Mouse (Mus musculus): ENCODE results near the gene Pptc7.

Gene Pptc7

DNA sequence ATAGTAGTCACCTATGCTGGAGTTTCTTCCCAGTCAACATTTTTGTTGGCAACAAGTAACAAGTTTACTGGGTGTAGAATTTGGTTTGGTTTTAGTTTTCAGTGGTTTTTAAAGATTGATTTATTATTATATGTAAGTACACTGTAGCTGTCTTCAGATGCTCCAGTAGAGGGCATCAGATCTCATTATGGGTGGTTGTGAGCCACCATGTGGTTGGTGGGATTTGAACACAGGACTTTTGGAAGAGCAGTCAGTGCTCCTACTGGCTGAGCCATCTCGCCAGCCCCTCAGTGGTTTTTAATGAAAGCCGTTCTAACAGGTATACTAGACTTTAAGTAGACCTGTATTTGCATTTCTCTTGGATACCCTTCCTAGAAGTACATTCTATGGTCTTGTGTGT lies 18.2 kb upstream of the Pptc7 start:
- in situ Hi-C loops (cut with MboI, MseI): loop anchor here (5.0 to 10.0 kb wide), 2 partner anchors 76 to 79 kb away; no protein-coding TSS in a partner anchor

GRCm38 (mm10) chr5:122267136-122267535 lies 17.0 kb upstream of the Pptc7 start:
- in situ Hi-C loops (cut with MboI, MseI): loop anchor here (5.0 to 10.0 kb wide), 2 partner anchors 75 to 78 kb away; no protein-coding TSS in a partner anchor

DNA sequence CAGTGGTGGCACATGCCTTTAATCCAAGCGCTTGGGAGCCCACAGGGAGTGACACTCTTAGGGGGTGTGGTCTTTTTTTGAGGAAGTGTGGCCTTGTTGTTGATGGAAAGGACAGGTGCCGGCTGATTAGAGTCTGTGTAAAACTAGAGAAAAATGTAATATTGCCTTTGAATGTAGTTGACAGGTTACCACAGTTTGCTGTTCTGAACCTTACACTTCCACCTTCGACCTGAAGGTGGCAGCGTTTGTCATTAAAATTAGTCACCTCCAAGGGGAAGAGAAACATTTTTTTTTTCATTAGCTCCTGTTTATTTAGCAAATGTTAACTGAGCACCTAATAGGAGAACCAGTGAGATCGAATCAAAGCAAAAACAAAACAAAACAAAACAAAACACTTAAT lies 16.3 kb upstream of the Pptc7 start:
- in situ Hi-C loops (cut with MboI, MseI): loop anchor here (5.0 to 10.0 kb wide), 2 partner anchors 74 to 77 kb away; no protein-coding TSS in a partner anchor

DNA sequence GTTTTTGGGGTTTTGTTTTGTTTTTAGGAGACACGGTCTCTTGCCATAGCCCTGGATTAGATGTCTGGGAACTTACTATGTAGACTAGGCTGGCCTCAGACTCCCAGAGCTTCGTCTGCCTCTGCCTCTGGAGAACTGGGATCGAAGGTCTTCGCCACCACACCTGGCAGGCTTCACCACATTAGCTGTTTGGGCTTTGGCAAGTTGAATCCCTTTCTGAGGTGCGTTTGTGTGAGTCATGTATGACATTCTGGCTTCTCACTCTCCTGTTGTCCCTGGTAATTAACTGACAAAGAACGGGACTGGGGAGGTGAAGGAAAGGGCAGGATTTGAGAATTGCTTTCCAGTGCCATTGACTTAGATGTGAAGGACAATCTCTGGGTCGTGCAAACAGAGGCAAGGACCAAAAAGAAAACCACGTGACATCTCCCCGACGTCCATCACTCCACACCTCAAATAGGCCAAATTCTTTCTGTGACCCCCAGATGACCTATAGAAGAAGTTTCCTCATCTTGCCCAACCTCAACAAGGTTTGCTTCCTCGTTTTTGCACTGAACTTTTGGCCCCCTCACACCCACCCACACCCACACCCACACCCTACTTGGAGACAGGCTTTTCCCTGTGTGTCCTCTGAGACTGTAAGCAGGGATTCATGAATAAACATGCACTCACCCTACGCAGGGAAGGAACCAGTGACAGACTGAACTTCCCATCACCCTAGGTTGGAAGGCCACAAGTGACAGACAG lies 15.1 kb upstream of the Pptc7 start:
- in situ Hi-C loops (cut with MboI, MseI): loop anchor here (5.0 to 10.0 kb wide), 2 partner anchors 73 to 76 kb away; no protein-coding TSS in a partner anchor

- in situ Hi-C loops (cut with MboI, MseI): loop anchor here in 1 of 2 experiments (5.0 kb wide), 1 partner anchor 44 kb away; no protein-coding TSS in a partner anchor
These were observed 11.3 kb upstream of the Pptc7 start for GRCm38 (mm10) chr5:122272821-122273220.

GRCm38 (mm10) chr5:122274785-122275184 lies 9.4 kb upstream of the Pptc7 start:
- in situ Hi-C loops (cut with MboI, MseI): loop anchor here in 1 of 2 experiments (5.0 kb wide), 1 partner anchor 43 kb away; no protein-coding TSS in a partner anchor

DNA sequence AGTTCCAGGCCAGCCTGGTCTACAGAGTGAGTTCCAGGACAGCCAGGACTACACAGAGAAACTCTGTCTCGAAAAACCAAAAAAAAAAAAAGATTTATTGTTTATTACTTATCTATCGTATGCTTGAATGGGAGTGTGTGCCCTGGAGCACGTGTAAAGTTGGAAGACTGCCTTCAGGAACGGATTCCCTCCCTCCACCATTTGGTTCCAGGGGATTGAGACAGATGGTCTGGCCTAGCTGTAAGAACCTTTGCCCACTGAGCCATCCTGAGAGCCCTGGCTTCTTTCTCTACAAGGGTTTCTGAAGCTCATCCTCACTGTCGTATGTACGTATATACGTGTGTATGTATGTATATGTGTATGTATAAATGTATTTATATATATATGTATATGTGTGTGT lies 5.2 kb upstream of the Pptc7 start:
- in situ Hi-C loops (cut with MboI, MseI): no loop called here

GRCm38 (mm10) chr5:122279799-122280421 lies 4.3 kb upstream of the Pptc7 start:
- in situ Hi-C loops (cut with MboI, MseI): no loop called here

GRCm38 (mm10) chr5:122280422-122280826 lies 3.7 kb upstream of the Pptc7 start:
- in situ Hi-C loops (cut with MboI, MseI): no loop called here

- in situ Hi-C loops (cut with MboI, MseI): no loop called here
These were observed 3.2 kb upstream of the Pptc7 start for GRCm38 (mm10) chr5:122280827-122281462.

DNA sequence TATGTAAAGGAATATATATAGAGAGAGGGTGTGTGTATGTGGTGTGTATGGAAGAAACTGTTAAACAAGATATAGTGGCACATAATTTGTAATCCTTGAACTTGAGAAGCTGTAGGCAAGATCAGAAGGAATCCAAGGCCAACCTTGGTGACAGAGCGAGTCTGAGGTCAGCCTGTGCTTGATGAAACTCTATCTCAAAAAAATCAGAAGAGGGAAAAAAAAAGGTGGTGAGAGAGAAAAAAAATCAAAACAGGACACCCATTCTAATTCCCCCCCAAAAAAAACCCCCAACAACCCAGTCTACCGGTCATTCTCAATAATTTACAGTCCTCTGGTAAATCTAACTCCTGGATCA lies 360 bp upstream of the Pptc7 start:
- in situ Hi-C loops (cut with MboI, MseI): no loop called here

DNA sequence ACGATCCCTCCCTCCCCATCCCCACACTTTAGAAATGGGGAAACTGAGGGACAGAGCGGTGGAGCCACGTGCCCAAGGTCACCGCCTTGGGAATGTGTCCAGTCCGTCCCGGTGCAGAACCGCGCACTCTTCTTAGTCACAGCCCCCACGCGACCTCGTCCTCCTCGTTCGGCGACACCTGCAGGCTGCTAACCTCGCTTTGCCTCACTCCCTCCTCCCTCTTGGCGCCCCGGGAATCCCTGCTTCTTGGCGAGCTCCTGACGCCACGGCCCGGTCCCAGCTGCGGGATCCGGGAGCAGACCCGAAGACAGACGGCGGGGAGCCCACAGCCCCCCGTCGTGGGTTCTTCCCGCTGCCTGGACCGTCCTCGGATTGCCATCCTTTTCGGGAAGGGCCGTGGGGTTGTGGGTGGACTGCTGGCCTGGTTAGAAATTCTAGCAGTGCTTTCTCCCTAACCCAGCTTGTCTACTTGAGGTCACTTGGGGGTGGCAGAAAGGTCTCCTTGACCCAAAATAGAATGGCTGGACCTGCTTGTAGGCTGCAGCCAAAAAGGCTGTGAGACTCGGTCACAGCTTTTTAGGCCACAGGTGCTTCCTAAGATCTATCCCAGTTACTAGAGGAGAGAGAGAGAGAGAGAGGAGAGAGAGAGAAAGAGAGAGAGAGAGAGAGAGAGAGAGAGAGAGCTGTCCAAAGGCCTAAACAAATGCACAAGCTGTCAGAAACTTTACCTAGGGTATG lies 1.0 kb downstream of the Pptc7 start:
- in situ Hi-C loops (cut with MboI, MseI): no loop called here

DNA sequence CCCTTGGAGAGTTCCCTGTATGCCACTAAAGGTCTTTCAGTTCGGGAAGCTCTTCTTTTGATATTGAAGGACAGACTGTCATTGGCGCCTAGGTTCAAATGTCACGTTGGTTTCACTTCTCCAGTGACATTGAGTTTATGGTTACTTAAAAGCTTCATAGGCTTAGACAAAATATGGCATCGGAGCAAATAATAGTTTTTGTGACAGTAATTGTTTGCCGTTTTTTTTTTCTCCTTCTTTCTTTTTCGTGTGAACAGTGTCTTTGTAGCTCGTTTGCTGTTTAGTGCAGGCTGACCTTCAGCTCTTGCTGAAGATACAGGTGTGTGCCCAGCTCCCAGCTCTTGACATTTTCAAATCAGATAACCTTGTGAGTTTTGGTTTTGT lies 1.6 kb downstream of the Pptc7 start:
- in situ Hi-C loops (cut with MboI, MseI): no loop called here

DNA sequence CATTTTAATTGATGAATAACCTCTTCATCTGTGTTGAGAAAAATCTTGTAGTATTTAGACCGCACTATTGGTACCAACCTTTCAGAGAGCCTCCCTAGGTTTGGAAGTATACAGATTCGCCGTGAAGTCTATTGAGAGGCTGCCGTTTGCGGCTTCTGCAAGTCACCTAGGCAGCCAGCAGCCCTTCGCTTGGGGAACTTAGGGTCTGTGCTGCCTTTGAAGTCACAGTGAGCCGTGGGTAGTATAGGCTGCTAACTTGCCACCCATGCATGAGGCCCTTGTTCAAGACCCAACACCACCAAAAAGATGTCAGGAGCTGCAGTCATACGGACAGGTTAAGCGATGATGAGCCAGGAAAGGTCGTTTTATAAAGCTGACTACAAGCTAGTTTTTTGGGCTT lies 2.0 kb downstream of the Pptc7 start:
- in situ Hi-C loops (cut with MboI, MseI): no loop called here

- in situ Hi-C loops (cut with MboI, MseI): no loop called here
These were observed 2.9 kb downstream of the Pptc7 start for GRCm38 (mm10) chr5:122287026-122287425.

DNA sequence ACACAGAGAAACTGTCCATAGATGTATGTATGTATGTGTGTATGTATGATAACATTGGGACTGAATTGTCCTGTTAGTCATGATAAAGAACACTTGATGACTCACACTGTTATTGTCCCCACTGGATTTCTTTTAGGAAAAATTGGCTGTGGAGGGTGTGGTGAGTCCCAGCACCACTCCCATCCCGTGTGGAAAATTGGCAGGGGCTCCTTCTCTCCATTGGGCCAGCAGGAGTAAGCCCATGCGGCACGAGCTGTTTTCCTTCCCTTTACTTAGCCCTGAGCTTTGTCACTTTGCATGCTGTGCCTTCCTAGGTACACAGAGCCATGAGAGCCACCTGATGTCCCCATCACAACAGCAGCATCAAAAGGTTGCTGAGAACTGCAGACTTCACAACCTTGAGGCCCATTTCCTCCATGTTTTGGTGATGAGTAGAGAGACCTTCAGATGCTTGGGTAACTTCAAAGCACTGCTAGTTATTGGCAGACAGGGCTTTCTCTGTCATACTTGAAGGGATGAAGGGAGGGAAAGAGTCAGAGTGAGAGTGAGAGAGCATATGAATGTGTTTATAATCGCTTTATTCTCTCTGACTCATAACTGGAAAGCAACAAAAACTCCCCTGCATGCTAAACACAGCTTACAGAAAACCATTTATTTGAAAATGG lies 4.1 kb downstream of the Pptc7 start:
- in situ Hi-C loops (cut with MboI, MseI): no loop called here

DNA sequence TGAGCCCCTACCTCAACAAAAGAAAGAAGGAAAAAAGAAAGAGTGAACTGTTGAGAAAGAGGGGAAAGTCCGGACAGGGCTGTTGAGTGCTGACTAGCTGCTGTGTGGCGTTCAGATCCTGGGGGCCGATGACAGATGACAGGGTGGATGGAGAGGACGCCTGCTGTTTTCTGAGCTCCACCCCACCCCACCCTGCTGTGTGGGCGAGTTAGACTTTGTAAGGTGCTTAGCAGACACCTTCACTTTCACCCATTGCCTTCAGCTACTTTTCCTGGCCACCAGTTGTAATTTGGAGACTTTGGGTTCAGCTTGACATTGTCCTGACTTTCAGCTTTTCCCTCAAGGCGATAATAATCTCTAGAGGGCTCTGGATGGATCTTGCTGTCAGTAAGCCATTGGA lies 7.0 kb downstream of the Pptc7 start:
- in situ Hi-C loops (cut with MboI, MseI): no loop called here

GRCm38 (mm10) chr5:122291553-122292339 lies 7.6 kb downstream of the Pptc7 start:
- in situ Hi-C loops (cut with MboI, MseI): no loop called here

DNA sequence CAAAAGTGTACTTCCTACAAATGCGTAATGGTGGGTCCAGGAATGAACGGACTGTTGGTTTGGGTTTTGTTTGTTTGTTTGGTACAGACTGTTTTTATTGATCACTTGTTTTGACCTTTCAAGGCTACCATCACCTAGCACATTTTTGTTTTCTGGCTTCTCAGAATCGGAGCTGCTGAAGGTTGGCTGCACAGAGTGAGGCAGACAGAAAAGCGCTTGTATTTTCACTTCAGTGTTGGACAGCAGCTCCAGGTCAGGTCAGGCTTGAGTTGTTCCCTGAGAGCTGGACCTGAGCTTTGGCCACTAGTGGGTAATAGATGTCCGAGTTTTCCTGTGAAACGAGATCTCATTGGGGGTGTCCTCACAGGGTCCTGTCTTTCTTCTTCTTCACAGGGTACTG lies 9.0 kb downstream of the Pptc7 start:
- in situ Hi-C loops (cut with MboI, MseI): no loop called here

DNA sequence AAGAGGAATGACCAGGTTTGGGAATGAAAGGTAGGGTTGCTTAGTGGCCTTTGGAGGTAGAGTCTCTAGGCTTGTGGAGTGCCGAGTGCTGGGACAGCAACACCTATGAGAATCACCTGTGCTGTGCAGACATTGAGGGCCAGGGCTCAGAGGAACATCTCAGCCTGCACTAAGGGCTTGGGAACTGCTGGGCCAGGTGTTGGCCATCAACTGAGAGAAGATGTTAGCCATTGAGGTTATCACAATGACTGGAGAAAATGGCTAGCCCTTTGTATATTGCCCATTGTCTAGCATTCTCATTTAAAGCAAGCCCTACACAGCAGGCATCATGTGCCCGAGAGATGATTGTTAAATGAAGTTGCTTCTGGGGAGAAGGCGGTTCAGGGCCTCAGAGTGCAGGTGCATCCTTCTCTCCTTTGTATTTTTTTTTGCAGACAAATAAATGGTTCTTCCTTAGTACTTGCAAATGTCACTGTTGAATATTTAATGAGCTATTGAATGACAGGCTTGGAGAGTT lies 10.1 kb downstream of the Pptc7 start:
- in situ Hi-C loops (cut with MboI, MseI): no loop called here
